Mouse (Mus musculus) erythroblast, embryonic 14.5 days (primary cell): ENCODE measurements at regions not wholly inside any gene's neighbourhood (a gene's known extent, or its start where the extent isn't known, plus 50 kb on each side); places are given as distances from the start of the nearest gene placed in this dataset.

Source experiments
- GATA1 ChIP-seq: IDR thresholded peaks from 2 replicates; pipeline ENCODE4 v1.6.1; 2012; ENCODE audit warnings: low read length, inconsistent platforms, mixed read lengths
- TAL1 ChIP-seq: IDR thresholded peaks from 3 replicates; pipeline ENCODE4 v1.6.1; 2012; ENCODE audit warnings: low read length, inconsistent platforms, mixed read lengths

DNA sequence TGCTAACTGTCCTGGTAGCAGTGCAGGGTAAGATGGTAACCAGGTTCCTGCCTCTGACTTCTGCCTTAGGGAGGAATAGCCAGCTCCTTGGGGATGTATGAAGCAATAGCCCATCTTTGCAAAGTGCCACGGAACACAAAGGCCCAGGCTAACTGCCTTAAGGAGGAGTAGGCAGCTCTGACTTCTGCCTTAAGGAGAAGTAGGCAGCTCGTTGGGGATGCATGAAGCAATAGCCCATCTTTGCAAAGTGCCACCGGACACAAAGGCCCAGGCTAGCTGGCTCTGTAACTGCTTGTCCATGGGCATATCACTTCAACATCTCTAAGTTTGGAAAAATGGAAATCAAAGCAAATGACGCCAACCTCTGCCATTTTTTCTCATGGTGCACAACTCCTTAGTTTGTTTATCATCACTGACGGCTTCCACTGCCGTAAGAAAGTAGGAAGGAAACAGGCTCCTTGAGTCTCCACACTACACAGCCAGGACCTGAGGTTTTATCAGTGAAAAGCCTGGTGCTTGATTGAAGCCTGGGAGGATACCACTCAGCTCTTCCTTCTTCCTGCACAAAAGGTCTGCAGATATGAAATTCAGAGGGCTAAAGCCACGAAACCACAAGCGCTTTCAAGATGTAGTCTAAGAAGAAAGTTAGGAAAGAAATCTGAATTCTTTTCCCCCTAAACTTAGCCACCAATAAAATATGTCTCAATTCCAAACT, 74.4 kb upstream of the Lpp start:
- no peak for TF ChIP-seq GATA1
- no peak for TF ChIP-seq TAL1
